16 mouse cellular contexts compared by ENCODE assay signal in the genomic region with DNA sequence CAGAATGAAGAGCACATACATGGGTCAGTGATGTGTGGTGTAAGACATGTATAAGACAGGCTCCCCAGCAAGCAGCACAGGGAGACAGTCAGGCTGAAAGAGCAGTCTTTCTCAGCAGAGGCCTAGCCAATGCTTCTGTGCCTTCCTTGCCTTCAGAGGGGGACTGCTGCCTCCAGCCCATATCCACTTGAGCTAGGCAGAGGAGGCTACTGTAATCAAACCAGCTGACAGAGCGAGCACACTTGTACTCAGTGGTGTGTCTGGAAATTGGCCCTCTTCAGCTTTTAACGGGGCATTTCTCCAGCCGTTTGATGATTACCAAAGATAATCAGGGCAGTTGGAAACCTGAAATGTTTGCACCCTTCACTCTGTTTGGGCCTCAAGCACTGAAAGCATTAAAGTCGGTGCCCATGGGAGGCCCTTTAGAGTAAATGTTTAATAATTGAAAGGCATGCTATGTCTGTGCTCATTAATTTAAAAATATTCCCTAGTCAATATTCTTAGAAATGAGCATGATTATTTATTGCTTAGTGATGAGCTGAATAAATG.
"Had no signal": no experiment of that assay in that cellular context is flagged by ENCODE, and none has a peak within 500 bp of the region (broad histone marks: within the 10 kb centered on the region; RNA-seq: fewer than 3 reads in every experiment).

No protein-coding gene starts in this region.

- H3K27me3 ChIP-seq: kidney, embryonic 15.5 days; liver, embryonic 13.5 days; neural tube, embryonic 13.5 days had no signal

- H3K4me1 ChIP-seq: kidney, embryonic 15.5 days; liver, embryonic 13.5 days had no signal

- DNase-seq: kidney, adult 11 months; kidney, adult 8-10 months; kidney, postnatal 10 days; kidney, postnatal 36 days; liver, embryonic 13.5 days; lung, adult 2 months; lung, postnatal 14 days; lung, postnatal 4 days; retina, postnatal 1 day; right cerebral cortex, postnatal 25 days; spleen, adult 18-20 months; thymus, adult 18-20 months; thymus, postnatal 36 days had no signal

- H3K9ac ChIP-seq: kidney, embryonic 15.5 days; liver, embryonic 13.5 days; neural tube, embryonic 13.5 days had no signal

- H3K4me3 ChIP-seq: kidney, embryonic 15.5 days; liver, embryonic 13.5 days; myocyte; neural tube, embryonic 13.5 days had no signal

- H3K9me3 ChIP-seq: kidney, embryonic 15.5 days; liver, embryonic 13.5 days; neural tube, embryonic 13.5 days had no signal

- H3K36me3 ChIP-seq: kidney, embryonic 15.5 days; liver, embryonic 13.5 days; neural tube, embryonic 13.5 days had no signal

- H3K27ac ChIP-seq: kidney, embryonic 15.5 days; liver, embryonic 13.5 days; neural tube, embryonic 13.5 days had no signal

- H3K4me2 ChIP-seq: kidney, embryonic 15.5 days; liver, embryonic 13.5 days; neural tube, embryonic 13.5 days had no signal
